Mouse (Mus musculus) kidney, postnatal 14 days (tissue): ENCODE data around the gene Anapc10.
"Not testable (repeated sequence)": the region's sequence is repeated elsewhere in the genome, so short reads cannot be mapped to it uniquely, and the experiment has no call there.

Experiments used
- DNase-seq: peaks from one replicate; pipeline ENCODE4 v3.0.0; 2022; ENCODE audit warnings: mixed read lengths

The Anapc10 gene

DNA sequence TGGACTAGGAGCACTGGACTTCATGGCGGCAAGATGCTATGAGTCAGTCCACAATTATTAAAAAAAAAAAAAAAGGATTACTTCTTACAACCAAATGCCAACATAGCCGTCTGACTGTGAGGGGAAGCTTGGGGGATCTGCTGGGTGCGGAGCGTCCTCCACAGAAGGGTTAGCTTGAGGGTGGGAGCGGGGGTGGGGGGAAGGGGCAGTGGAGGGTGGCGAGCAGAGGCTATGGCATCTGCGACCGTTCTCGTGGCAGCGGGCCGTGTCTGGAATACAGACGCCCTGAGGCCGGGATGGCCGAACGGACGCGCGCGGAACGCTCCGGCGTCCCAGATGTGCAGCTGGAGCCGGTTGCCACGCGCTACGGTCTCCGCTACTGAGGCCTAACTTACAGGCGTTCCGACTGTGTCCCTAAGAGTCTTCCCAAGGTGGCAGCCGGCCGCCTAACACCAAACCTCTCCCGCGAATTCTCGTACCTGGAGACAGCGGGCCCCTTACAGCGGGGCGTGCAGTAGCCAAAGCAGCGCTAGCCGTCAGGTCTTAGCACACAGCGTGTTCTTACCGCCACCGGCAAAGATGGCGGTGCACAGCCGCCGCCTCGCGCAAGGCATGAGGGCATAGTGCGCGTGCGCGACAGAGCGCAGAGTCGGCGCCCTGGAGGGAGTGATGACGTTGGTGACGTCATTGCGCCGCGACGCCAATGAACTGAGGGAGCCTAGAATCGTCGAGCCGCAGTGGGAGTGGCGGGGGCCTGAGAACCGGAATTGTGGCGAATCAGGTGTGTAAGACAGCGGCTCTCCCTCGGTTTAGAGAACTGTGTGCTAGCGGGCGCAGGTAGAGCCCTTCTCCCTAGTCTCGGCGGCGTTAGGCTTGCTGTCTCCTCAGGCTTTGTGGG is at the start of gene Anapc10, which contains the start of gene Abce1:
Gene Anapc10 (plus strand): TSS at position 757 of the 898 bp plus-strand sequence.
Gene Abce1 (minus strand): TSS at position 677 of the 898 bp plus-strand sequence.
- DNase-seq: peak; percentile 99

DNA sequence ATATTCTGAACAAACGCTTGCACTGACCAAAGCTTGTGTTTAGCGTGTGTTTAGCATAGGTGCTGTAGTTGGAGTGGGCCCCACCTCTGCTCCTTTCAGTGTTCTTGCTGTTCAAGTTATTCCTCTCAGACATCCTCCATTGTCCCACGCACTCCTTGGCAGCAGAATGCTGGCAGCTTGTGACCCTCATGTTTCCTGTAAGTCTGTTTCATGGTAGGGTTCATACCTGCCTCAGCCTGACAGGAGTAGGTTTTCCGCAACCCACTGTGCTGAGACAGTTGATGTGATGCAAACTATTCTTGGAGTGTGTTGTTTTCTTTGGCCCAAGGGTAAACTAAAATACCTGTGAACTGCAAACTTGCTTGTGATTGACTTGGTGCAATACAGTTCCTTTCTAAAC is 35.2 kb upstream of the Anapc10 start:
- no peak for DNase-seq

DNA sequence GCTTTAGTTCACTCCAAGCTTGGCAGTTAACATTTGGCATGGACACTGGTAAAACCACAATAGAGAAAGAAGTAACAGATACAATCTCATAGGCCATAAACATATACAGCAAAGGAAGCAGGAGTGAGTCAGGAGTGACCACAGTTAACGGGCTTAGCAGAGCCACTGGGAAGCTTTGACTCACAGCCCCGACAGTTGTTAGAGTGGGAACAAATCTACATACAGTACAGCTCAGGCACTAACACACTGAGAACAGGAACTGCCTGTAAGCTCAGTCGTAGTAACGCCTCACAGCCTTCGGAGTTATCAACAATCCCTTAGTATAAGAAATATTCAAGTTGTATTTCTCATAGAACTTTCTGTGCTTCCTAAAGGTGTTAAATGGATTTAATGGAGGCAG is 32.6 kb upstream of the Anapc10 start:
- no peak for DNase-seq

DNA sequence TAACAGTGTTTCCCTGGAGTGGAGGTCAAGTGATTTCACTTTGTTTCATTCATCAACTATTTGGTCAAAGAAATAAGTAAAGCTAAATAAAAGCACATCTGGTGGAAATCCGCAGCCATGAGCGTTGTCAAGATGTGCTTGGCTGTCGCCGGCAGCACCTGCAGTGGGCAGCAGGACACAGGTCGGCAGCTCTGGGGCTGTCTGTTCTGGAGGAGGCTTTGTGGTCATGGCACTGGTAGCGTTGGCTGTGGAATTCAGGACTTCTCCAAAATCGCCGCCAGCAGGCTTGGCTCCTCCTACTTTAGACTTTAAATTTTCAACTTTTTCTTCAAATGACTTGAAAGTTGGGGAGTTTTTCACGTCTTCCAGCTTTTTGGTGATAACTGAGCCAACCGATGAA is 31.5 kb upstream of the Anapc10 start:
- not testable (repeated sequence) for DNase-seq

DNA sequence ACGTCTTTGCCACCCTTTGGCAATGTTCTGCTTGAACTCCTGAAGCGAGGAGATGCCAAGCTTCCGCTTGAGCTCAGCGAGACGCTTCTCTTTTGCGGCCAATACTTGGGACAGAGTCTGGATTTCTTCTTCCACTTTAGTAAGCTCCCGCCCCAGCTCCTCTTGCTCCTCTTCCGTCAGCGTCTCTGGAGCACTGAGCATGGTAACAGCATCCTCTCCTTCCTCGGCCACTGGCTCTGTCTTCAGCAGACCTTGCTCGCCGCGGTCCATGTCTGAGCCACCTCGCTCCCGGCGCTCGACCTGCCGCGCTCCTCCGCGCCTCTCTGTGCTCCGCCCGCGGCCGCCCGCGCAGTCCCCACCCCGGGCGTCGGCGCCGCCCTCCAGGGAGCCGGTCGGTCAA is 31.1 kb upstream of the Anapc10 start:
- peak; percentile 33 for DNase-seq

DNA sequence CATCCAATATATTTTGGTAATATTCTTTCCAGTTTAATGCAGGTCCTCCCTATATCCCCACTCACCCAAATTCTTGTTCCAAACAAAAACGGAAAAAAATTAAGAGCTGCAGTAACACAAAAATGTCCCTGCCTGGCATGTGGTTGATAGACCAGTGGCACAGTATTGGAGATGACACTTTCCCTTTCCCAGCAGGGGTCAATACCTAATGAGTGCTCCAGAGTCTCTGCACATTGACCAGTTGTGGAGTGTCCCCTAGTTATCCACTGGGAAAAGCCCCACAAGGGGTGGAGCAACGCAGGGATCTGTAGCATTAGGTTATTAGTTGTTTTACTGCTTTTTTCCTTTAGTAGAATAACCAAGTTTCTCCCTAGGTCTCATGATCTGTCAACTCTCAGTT is 30.7 kb upstream of the Anapc10 start:
- no peak for DNase-seq

DNA sequence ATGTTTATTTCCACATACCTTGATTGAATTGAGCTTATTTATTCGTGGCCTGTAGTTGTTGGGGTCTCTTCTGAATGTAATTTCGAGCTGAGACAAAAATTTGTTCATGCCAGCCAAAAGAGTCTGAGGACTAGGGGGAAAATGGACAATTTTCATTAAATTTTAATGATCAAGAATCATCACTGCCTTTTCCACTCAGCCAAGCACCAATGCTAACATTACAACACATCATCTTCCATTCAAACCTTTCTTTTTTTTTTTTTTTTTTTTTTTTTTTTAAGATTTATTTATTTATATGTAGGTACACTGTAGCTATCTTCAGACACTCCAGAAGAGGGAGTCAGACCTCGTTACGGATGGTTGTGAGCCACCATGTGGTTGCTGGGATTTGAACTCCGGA is 25.7 kb upstream of the Anapc10 start:
- not testable (repeated sequence) for DNase-seq

DNA sequence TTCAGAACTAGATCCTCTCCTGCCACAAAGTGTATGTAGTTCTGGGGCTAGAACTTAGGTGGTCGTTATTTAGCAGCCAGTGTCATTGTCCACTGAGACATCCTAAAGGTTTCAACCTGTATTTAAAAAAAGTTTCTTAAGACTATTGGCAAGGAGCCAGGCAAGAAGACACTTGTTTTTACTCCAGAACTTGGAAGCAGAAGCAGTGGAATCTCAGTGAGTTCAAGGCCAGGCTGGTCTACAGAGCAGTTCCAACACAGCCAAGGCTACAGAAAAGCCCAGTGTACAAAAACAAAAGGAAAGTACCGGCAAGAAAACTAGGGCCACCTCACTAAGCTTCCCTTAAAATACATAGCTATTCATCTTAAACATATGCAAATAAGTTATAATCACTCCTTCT is 19.1 kb upstream of the Anapc10 start:
- no peak for DNase-seq

DNA sequence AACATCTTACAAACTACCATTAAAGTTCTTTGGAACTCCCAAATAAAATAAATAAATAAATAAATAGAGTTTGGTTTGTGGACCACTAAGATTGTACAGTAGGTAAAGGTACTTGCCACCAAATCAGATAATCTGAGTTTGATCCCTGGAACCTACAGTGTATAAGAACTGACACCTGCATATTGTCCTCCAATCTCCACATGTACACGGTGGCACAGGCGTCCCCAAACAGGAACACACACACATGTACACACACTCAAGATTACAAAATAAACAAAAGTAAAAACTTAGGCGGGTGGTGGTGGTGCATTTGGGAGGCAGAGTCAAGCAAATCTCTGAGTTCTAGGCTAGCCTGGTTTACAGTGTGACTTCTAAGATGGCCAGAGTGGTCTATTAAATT is 4.9 kb upstream of the Anapc10 start:
- no peak for DNase-seq

DNA sequence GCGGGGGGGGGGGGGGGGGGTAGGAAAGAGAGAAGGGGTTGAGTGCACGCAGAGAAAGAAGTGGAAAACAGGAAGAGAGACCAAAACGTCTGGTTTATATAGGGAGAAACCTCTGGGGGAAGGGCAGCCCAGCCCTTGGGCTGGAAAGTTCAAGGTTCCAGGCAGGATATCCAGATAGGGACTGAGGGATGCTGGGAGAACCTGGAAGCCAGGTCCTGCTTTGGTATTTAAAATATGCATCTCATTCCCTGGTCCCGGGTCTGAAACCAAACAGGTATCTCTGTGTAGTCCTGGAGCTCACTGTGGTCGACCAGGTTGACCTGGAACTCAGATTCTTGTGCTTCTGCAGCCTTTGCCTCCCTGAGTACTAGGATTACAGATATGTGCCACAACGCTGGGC is 1.1 kb downstream of the Anapc10 start:
- DNase-seq: no peak

DNA sequence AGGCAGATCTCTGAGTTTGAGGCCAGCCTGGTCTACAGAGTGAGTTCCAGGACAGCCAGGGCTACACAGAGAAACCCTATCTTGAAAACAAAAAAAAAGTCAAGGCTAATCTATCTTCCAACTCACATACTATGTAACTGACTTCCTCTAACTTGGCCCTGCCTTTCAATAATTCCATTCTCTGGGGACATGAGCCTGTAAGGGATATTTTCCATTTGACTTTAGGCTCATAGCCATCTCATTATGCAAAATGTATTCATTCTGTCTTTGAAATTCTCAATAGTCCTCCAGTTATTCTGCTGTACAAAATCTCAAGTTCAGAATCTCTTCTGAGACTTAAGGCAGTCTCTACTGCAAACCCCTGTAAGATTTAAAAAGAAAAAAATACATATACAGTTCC is 9.9 kb downstream of the Anapc10 start:
- no peak for DNase-seq

DNA sequence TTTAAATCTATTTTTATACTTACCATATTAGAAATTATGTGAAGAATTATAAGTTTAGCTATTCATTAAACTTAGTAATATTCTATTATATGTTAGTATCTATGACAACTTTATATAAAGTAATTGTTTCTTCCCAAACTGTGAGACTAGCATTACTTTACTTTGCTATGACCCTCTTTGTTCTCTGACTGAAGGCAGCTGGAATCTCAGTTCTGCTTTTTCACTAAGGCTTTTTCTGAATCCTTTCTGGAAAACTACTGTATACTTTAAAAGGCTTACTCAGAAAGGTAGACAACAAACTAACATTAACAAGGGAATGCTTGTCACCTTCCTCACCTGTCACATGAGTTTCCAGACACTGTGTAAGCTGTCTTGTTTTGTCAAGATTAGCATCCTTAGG is 11.7 kb downstream of the Anapc10 start:
- no peak for DNase-seq

DNA sequence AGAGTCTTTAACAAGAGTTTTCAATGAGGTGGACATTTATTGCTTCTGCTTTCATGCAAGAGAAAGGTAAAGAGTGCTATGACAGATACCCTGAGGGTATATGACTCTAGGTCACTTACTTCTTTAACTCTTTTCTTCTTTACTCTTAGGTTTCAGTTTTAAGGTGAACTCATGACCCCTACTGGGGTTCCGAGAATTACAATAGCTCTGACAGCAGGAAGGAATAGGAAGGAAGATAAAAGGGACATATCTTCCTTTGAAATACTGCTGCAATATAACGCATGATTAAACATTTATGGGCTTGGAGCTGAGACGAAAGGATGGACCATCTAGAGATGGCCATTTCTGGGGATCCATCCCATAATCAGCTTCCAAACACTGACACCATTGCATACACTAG is 13.0 kb downstream of the Anapc10 start:
- DNase-seq: no peak

DNA sequence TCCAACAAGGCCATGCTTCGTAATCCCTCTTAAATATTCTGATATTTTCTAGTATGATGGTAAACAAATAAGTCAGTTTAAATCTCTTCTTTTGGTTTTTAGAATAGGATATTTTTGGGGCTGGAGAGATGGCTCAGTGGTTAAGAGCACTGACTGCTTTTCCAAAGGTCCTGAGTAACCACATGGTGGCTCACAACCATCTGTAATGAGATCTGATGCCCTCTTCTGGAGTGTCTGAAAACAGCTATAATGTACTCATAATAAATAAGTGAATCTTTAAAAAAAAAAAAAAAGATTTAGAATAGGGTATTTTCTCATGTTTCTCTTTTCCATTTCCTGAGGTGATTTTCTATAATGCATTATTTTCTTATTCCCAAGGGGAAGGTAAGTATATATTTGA is 16.3 kb downstream of the Anapc10 start:
- DNase-seq: no peak

DNA sequence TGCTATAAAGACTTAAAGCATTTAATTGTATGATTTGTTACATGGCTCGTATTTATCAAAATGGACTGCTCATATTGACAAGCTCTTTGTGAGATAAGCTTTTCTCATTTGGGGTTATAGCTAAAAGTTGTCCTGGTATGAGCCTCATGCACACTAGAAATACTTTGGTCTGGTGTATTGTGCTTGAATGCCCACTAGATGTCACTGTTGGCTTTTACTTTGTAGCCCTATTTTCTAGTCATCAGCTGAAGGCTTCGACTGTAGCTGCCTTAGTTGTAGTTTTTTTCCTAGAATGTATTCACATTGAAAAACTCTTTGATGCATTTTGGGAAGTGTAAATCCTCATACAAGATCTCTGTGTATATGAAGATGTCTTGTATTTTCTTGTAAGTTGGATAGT is 22.7 kb downstream of the Anapc10 start:
- peak; percentile 50 for DNase-seq

DNA sequence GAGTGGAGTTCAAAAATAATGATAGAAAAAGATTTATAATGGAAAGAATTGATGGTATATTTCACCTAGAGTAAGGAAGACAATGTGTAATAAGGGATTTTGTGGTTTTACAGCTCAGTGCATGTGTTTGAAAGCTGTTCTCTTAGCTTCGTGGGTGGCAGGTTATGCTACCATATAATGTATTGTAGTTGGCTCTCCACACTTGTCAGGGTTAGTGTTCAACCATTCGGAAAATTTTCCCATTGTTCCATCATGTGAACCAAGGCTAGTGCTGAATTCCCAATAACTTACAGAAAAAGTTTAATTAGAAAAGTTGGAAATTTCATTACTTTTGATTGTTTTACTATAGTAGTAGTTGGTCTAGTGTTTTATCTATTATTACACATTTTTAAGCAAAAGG is 36.6 kb downstream of the Anapc10 start:
- DNase-seq: no peak

DNA sequence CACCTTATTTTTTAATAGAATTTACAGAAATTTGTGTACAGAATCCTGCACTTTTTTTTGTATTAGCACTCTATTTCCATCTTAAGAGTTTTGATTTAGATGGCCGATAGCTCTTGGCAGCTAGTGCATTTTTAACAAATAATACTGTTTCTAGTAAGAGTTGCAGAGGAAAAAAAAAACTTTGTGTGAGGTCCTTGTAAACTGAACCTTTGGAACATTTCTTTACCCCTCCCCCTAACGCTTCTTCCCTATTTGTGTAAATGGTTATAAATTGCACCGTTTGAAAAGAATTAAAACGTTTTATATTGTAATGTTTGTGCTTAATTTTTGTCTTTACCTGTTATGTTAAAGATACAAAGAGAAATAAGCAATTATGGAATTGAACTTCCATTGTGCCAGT is 37.0 kb downstream of the Anapc10 start:
- no peak for DNase-seq

DNA sequence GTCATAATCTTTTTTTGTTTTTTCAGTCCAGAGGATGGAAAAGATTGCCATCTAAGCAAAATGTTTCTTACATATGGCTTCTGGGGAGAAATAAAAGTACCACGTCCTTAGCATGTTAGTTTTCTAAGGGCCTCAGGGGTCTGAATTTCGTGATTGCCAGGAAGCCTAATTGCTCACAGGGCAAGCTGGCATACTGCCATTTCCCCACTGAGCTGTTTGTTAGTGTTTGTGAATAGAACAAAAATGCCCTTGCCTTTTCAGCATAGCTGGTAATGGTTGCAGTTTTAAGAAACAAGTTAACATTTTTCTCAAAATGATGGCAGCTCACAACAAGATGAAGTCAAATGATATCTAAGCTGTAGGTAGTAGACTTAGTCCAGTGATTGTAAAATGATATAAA is 38.7 kb downstream of the Anapc10 start:
- DNase-seq: peak; percentile 9

DNA sequence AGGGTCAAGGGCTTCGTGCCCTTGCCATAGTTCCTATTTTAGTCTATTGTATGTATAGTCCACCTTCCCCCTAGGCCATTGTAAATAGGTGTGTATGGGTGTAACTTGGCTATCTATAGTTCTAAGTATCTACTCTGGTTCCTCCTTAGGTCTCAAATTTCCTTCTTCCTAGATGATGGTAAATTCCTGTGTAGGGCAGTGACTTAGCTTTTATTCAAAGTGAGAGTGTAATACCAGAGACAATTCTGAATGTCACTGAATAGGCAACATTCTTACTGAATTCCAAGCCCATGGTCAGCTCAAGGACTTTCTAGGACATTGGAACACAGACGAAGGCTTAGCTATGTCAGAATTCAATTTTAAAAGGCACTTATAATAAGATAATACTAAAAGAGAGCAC is 83.3 kb downstream of the Anapc10 start:
- not testable (repeated sequence) for DNase-seq

DNA sequence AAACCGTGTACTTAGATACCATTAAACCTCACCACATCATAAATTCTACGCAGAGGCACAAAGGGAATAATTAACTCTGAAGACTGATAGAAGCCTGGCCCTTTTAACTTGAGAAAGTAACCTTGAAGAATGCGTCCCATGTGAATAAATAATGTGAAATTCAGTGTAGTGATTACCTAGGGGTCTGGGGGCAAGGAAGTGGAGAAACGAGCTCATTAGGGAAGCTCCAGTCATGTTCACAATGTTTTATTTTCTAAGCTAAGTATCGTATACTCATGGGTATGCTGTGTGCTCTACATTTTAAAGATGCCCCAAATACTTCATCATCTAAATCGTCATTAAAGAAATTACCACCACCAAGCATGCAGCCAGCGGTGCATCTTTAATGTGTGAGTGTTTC is 85.1 kb downstream of the Anapc10 start:
- no peak for DNase-seq

DNA sequence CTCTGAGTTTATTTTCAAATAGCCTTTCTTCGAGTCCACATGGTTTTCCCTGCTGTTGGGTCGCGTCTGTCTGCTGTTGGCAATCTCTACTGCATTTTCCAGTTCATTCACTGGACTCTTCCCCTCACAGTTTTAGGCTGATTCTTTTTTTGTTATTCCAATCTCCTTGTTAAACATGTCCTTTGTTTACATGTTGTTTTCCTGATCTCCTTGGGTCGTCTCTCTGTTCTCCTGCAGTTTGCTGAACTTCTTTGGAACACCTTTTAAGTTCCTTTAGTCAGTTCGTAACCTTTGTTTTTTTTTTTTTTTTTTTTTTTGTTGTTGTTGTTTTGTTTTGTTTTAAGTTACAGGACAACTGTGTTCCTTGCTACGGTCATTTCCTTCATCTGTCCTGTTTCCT is 92.9 kb downstream of the Anapc10 start:
- no peak for DNase-seq

DNA sequence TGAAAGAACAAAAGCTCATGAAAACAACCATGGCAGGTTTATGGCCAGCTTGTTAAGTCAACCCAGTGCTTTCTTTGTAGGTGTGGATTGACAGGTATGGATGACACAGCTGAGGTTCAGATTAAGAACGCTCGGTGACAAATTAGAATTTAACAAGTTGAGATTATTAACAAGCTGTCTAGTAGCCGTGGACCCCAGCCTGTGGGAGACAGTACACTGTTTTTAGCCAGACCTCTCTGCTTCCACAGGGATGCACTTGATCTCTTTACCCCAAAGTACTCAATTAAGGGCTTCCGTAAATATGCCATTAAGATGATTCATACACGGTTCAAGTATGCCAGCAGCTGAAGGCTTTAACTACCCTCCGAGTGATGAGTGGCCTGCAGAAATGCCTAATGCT is 95.4 kb downstream of the Anapc10 start:
- DNase-seq: no peak

DNA sequence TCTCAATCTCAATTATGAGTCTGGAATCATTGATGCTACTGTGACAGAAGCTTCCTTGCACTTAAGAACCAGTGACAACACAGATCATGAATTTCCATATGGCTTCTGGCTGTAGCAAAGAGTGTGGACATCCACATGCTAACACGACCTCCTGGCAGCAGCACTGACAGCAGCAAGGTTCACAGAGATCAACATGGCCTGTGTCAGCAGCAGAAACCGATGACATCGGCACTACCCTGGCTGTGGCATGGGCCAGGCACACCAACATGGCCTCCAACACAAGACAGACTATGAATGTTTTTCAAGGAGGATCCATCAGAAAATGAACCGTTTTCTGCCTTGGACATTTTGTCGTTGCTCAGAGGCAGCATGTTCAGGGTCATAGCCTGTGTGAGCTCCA is 114.9 kb downstream of the Anapc10 start:
- DNase-seq: no peak
